Mouse (Mus musculus): ENCODE data around the gene Emid1. TPM values are rescaled to one million over a fixed set of nuclear protein-coding genes. Genes with fewer than 3 reads are reported as not detected.
"Not testable (repeated sequence)": the region's sequence is repeated elsewhere in the genome, so short reads cannot be mapped to it uniquely, and the experiment has no call there.

The Emid1 gene
- polyA plus RNA-seq, 1 experiment from 2014 or later = 7.9 TPM

DNA sequence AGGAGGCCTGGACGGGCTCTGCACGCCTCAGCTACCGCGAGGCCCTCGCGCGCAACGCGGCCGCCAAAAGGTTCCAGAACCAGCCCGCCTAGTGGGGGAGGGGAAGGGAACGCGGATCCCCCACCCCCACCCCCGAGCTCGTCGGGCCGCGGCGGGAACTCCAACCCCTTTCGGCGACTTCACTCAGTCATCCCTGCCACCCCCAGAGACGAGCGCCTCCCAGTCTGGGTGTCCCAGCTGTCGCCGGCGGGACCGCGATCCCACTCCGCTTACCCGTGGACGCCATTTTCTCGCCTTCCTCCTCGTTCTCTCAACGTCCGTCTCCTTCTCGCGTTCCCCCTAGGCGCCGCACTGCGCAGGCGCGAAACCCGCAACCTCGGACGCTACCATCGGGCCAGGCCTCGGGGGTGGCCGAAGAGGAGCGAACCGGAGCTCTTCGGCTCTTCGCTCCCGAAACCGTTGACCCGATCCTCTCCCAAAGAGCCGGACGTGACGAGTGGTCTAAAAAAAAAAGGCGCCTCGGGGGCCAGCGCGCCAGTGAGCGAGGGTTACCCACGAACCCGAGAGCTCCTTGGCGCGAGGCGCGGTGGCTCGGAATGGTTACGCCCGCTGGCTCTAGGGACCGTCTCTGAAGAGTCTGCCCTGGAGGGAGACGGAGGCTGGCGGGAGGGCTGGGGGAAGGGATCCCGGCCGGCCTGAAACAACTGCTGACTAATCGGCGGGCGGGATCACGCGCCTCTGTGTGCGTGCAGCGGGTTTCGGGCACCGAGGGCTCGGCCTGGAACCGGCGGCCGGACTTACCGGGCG, 53.1 kb downstream of the Emid1 start, which contains the start of the genes Rhbdd3 and Ewsr1:
Gene Rhbdd3, plus strand, starts transcription at position 191 of the 807 bp plus-strand sequence.
Gene Ewsr1, minus strand, starts transcription at position 531 of the 807 bp plus-strand sequence.
- DNase-seq = peak; percentile 98
- Histone ChIP-seq H3K4me2 (ENCODE audit: low read length) (peak within 1 kb of the TSS; percentile 91), H3K36me3 (ENCODE audit: control insufficient read depth, insufficient read depth, low read length) (peaks cover 9% of the 10 kb centered on the region), H3K4me1 (ENCODE audit: control insufficient read depth, insufficient read depth, low read length) (peaks cover 39% of the 10 kb centered on the region), H3K9ac (replicated peaks; ENCODE audit: low read length) (peak within 1 kb of the TSS; percentile 94), H3K9me3 (ENCODE audit: control insufficient read depth, low read length) (no peaks in the 10 kb centered on the region), H3K4me3 (replicated peaks; ENCODE audit: low read depth, low read length) (peak within 1 kb of the TSS; percentile 100), H3K27ac (replicated peaks; ENCODE audit: low read depth, low read length) (peak within 1 kb of the TSS; percentile 99), H3K27me3 (ENCODE audit: control insufficient read depth, insufficient read depth, low read length) (no peaks in the 10 kb centered on the region)
- ATAC-seq (ENCODE audit: low FRiP score, low TSS enrichment) = peak; percentile 92
- under 1% methylated on average over 88 of the region's 92 CpGs for WGBS

DNA sequence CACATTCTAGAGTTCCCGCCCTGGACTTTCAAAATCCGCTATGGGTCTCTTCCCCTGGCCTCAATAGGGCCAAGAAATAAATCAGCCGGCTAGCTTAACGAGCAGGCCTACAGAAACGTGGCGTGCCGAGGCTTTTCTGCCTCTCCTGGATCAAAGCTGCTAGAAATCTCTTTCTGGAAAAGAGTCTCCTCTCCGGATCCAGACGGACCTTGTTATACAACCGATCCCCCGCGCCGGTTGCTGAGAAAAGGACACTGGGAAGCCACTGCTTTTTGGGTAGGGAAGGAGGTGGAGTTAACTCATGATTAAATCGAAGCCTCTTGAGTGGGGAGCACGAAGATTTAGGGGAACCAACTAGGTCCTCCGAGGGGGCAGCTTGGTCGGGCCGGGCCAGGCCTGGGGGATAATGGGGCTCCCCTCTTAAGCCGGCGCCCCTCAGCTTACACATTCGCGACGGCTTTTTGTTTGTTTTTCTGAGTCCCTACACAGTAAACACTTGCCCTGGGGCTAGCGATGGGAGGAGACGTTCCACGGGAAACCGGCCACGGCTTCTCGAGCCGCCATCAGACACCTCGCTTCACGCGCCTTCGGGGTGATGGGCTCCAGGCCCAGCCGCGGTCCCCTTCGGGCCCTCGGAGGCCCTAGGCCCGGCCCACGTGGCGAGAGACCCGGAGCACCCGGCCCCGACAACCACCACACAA, 53.9 kb downstream of the Emid1 start:
- 0 out of 2 replicates have a peak, but pooled peaks cover 3% of the 10 kb centered on the region for H3K36me3 ChIP-seq (ENCODE audit: control insufficient read depth, insufficient read depth, low read length)
- DNase-seq = peak; percentile 54

DNA sequence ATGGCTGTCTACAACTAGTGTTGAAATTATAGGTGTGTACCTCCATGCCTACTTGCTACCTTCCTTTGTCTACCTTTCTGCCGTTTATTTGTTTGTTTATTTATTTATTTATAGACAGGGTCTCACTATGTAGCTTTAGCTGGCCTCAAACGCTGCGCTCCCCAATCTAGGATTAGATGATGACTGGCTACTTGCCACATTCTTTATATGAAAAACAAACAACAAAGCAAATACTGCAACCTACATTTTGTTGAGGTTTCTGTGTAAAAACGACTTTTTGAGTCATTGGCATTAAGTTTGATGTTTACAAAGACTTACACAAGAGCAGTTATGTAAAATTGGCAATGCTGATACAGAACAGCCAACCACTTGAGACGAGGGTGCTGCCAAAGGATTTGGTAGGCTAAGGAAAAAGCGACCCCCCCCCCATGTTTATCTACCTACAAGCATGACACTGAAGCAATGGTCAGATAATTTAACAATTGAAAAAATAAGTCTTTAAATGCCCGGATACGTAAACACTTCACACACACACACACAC, 55.5 kb downstream of the Emid1 start:
- Histone ChIP-seq H3K27ac (replicated peaks; ENCODE audit: low read depth, low read length) (no peak overlapping the region), H3K9me3 (ENCODE audit: control insufficient read depth, low read length) (no peaks in the 10 kb centered on the region), H3K4me3 (replicated peaks; ENCODE audit: low read depth, low read length) (peak overlapping the region; percentile 100), H3K4me2 (ENCODE audit: low read length) (peak overlapping the region; percentile 91), H3K9ac (replicated peaks; ENCODE audit: low read length) (no peak overlapping the region), H3K36me3 (ENCODE audit: control insufficient read depth, insufficient read depth, low read length) (peaks cover 14% of the 10 kb centered on the region), H3K27me3 (ENCODE audit: control insufficient read depth, insufficient read depth, low read length) (no peaks in the 10 kb centered on the region), H3K4me1 (ENCODE audit: control insufficient read depth, insufficient read depth, low read length) (peaks cover 39% of the 10 kb centered on the region)
- whole genome bisulfite sequencing = 74% methylated on average over 8 of the region's 8 CpGs
- no peak for DNase-seq
- no peak for ATAC-seq (ENCODE audit: low FRiP score, low TSS enrichment)

More for the DNA sequence above, 53.9 kb downstream of the Emid1 start:
- Histone ChIP-seq H3K4me1 (ENCODE audit: control insufficient read depth, insufficient read depth, low read length) (peaks cover 39% of the 10 kb centered on the region), H3K27me3 (ENCODE audit: control insufficient read depth, insufficient read depth, low read length) (no peaks in the 10 kb centered on the region), H3K9me3 (ENCODE audit: control insufficient read depth, low read length) (no peaks in the 10 kb centered on the region), H3K9ac (replicated peaks; ENCODE audit: low read length) (peak overlapping the region; percentile 94), H3K4me3 (replicated peaks; ENCODE audit: low read depth, low read length) (peak overlapping the region; percentile 100), H3K27ac (replicated peaks; ENCODE audit: low read depth, low read length) (peak overlapping the region; percentile 99), H3K4me2 (ENCODE audit: low read length) (peak overlapping the region; percentile 91)
- under 1% methylated on average over 44 of the region's 44 CpGs for WGBS
- no peak for ATAC-seq (ENCODE audit: low FRiP score, low TSS enrichment)

- Histone ChIP-seq H3K27ac (replicated peaks; ENCODE audit: low read depth, low read length) (no peak overlapping the region), H3K27me3 (ENCODE audit: control insufficient read depth, insufficient read depth, low read length) (no peaks in the 10 kb centered on the region), H3K36me3 (ENCODE audit: control insufficient read depth, insufficient read depth, low read length) (peaks cover 20% of the 10 kb centered on the region), H3K9me3 (ENCODE audit: control insufficient read depth, low read length) (no peaks in the 10 kb centered on the region), H3K4me3 (replicated peaks; ENCODE audit: low read depth, low read length) (no peak overlapping the region), H3K4me2 (ENCODE audit: low read length) (peak overlapping the region; percentile 28), H3K9ac (replicated peaks; ENCODE audit: low read length) (no peak overlapping the region), H3K4me1 (ENCODE audit: control insufficient read depth, insufficient read depth, low read length) (peaks cover 33% of the 10 kb centered on the region)
- WGBS = 86% methylated on average over 5 of the region's 5 CpGs
- DNase-seq (no peak), ATAC-seq (ENCODE audit: low FRiP score, low TSS enrichment) (no peak)
Measured at GRCm38 (mm10) chr11:5095877-5096276, 56.2 kb downstream of the Emid1 start.

DNA sequence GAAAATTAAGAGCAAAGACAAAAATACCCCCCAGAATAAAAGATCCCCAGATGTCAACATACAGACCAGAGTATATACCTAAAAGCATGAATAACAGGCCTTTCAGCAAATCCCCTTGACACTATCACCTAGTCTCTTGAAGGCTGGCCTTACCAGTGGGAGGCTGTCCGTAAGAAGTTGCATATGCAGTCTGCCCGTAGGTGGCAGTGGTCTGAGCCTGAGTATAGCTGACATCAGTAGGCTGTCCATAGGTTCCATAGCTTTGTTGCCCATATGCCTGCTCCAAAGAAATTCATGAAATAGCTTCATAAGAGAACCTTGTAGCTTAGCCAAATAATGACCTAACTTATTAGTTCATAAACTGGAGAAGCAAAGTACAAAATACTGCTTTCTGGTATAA, 60.4 kb downstream of the Emid1 start:
- Histone ChIP-seq H3K27ac (replicated peaks; ENCODE audit: low read depth, low read length) (no peak overlapping the region), H3K9ac (replicated peaks; ENCODE audit: low read length) (no peak overlapping the region), H3K36me3 (ENCODE audit: control insufficient read depth, insufficient read depth, low read length) (peaks cover 59% of the 10 kb centered on the region), H3K27me3 (ENCODE audit: control insufficient read depth, insufficient read depth, low read length) (no peaks in the 10 kb centered on the region), H3K9me3 (ENCODE audit: control insufficient read depth, low read length) (no peaks in the 10 kb centered on the region), H3K4me2 (ENCODE audit: low read length) (no peak overlapping the region), H3K4me3 (replicated peaks; ENCODE audit: low read depth, low read length) (no peak overlapping the region), H3K4me1 (ENCODE audit: control insufficient read depth, insufficient read depth, low read length) (peaks cover 16% of the 10 kb centered on the region)
- ATAC-seq (ENCODE audit: low FRiP score, low TSS enrichment) (no peak), DNase-seq (peak; percentile 48)
- 31% methylated on average over 2 of the region's 2 CpGs for WGBS

DNA sequence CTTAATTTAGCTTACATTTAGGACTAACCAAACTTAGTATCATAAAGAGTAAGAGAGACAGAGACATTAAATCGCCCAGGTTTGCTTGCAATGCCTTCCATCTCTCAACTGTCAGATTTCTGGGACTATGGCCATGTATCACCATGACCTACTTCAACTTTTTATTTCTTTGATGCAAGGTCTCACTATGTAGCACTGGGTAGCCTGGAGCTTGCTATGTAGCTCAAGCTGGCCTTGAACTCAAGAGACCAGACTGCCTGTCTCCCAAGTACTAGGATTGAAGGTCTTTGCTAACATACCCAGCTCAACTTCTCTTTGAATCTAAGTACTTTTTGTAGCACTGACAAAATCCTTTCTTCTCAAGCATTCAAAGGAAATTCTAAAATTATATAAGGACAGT, 62.9 kb downstream of the Emid1 start:
- Histone ChIP-seq H3K27ac (replicated peaks; ENCODE audit: low read depth, low read length) (no peak overlapping the region), H3K27me3 (ENCODE audit: control insufficient read depth, insufficient read depth, low read length) (no peaks in the 10 kb centered on the region), H3K9ac (replicated peaks; ENCODE audit: low read length) (no peak overlapping the region), H3K36me3 (ENCODE audit: control insufficient read depth, insufficient read depth, low read length) (peaks cover 85% of the 10 kb centered on the region), H3K9me3 (ENCODE audit: control insufficient read depth, low read length) (no peaks in the 10 kb centered on the region), H3K4me1 (ENCODE audit: control insufficient read depth, insufficient read depth, low read length) (peaks cover 2% of the 10 kb centered on the region; the same call in 1 of the 2 replicates), H3K4me2 (ENCODE audit: low read length) (no peak overlapping the region), H3K4me3 (replicated peaks; ENCODE audit: low read depth, low read length) (no peak overlapping the region)
- 94% methylated on average over 1 of the region's 1 CpGs for WGBS
- ATAC-seq (ENCODE audit: low FRiP score, low TSS enrichment) (no peak), DNase-seq (no peak)

DNA sequence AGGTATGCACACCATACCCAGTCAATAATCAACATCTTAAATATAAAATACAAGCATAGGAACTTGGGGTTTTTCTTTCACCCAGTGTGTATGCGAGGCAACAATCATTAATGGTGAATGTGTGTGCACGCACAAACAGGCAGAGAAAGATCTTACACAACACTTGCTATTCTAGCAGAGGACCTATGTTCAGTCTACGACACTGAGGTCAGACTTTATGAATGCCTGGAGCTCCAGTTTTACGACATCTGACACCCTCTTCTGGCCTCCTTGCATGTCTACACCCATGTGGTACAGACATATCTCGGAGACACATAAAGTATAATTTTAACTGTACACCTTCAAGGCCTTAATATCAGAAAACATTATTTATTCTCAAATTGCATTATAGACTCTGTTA, 75.2 kb downstream of the Emid1 start:
- H3K4me1 ChIP-seq (ENCODE audit: control insufficient read depth, insufficient read depth, low read length); H3K4me2 ChIP-seq (ENCODE audit: low read length); DNase-seq; H3K9me3 ChIP-seq (ENCODE audit: control insufficient read depth, low read length); H3K27ac ChIP-seq (replicated peaks; ENCODE audit: low read depth, low read length); ATAC-seq (ENCODE audit: low FRiP score, low TSS enrichment); H3K9ac ChIP-seq (replicated peaks; ENCODE audit: low read length); H3K27me3 ChIP-seq (ENCODE audit: control insufficient read depth, insufficient read depth, low read length); H3K4me3 ChIP-seq (replicated peaks; ENCODE audit: low read depth, low read length): not testable (repeated sequence)
- peaks cover 73% of the 10 kb centered on the region for H3K36me3 ChIP-seq (ENCODE audit: control insufficient read depth, insufficient read depth, low read length)
- WGBS = 90% methylated on average over 3 of the region's 5 CpGs

GRCm38 (mm10) chr11:5075760-5076159, 76.3 kb downstream of the Emid1 start:
- H3K27me3 ChIP-seq (ENCODE audit: control insufficient read depth, insufficient read depth, low read length) = no peaks in the 10 kb centered on the region
- H3K4me1 ChIP-seq (ENCODE audit: control insufficient read depth, insufficient read depth, low read length) = no peaks in the 10 kb centered on the region
- no peak for ATAC-seq (ENCODE audit: low FRiP score, low TSS enrichment)
- DNase-seq = no peak
- no peak overlapping the region for H3K27ac ChIP-seq (replicated peaks; ENCODE audit: low read depth, low read length)
- H3K4me3 ChIP-seq (replicated peaks; ENCODE audit: low read depth, low read length) = no peak overlapping the region
- H3K9me3 ChIP-seq (ENCODE audit: control insufficient read depth, low read length) = no peaks in the 10 kb centered on the region
- H3K36me3 ChIP-seq (ENCODE audit: control insufficient read depth, insufficient read depth, low read length) = peaks cover 76% of the 10 kb centered on the region
- H3K9ac ChIP-seq (replicated peaks; ENCODE audit: low read length) = no peak overlapping the region
- no peak overlapping the region for H3K4me2 ChIP-seq (ENCODE audit: low read length)

All from midbrain, embryonic 14.5 days (tissue).